Mouse (Mus musculus): ENCODE measurements around the gene Arntl2. TPM values are rescaled to one million over a fixed set of nuclear protein-coding genes. Genes with fewer than 3 reads are reported as not detected.

Gene Arntl2
- polyA plus RNA-seq (2014; fragmentation: Nextera tagmentation; extraction: Ambion mirVana), result 0.73 and 2.3 TPM in 2 replicates

DNA sequence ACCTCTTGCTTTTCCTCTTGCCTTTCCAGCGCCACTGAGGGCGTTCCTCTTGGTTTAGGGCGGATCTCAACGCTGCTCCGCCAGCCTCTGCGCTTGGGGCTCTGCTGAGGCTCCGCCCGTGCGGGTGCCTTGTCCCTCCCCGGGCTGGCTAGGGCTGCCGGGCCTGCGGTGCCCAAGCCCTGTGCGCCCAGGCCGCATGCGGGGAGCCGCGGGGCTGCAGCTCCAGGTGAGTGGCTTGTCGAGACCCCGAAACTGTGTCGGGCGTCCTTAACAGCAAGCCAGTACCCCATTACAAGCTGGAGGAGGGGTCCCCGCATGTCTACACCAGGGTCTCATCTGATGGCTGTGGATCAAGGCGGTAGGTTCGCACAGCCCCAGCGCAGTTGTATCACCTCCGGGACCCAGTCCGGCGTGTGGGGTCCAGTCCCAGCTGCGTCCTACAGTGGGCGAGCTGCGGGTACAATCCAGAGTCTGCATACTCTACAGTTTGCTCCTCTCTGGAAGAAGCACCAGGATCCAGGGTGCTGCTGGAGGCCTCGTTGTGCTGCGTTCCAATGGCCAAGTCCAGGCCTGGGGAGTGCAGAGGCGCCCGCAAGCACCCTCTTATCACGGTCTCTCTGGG is at the start of gene Arntl2:
Arntl2 (plus strand) TSS at position 132 of the 622 bp plus-strand sequence.
- DNase-seq, result peak; percentile 77
- H3K4me3 ChIP-seq (replicated peaks; ENCODE audit: low read depth, low read length), result peak within 1 kb of the TSS; percentile 48
- peak within 1 kb of the TSS; percentile 91 for H3K4me2 ChIP-seq (ENCODE audit: low read length)
- H3K27me3 ChIP-seq (ENCODE audit: control insufficient read depth, insufficient read depth, low read length), result peaks cover 4% of the 10 kb centered on the region; the same call in 1 of the 2 replicates
- no peaks in the 10 kb centered on the region for H3K9me3 ChIP-seq (ENCODE audit: control insufficient read depth, low read length)
- 2% methylated on average over 36 of the region's 36 CpGs for WGBS
- peaks cover 6% of the 10 kb centered on the region; the same call in 1 of the 2 replicates for H3K4me1 ChIP-seq (ENCODE audit: control insufficient read depth, insufficient read depth, low read length)
- peak; percentile 85 for ATAC-seq (ENCODE audit: low FRiP score, low TSS enrichment)
- no peak within 1 kb of the TSS for H3K27ac ChIP-seq (replicated peaks; ENCODE audit: low read depth, low read length)
- no peaks in the 10 kb centered on the region for H3K36me3 ChIP-seq (ENCODE audit: control insufficient read depth, insufficient read depth, low read length)
- H3K9ac ChIP-seq (replicated peaks; ENCODE audit: low read length), result peak within 1 kb of the TSS; percentile 64

GRCm38 (mm10) chr6:146746577-146746976 is 49.3 kb upstream of the Arntl2 start:
- H3K4me2 ChIP-seq (ENCODE audit: low read length), result no peak overlapping the region
- H3K9me3 ChIP-seq (ENCODE audit: control insufficient read depth, low read length), result no peaks in the 10 kb centered on the region
- no peak overlapping the region for H3K9ac ChIP-seq (replicated peaks; ENCODE audit: low read length)
- DNase-seq, result no peak
- no peak for ATAC-seq (ENCODE audit: low FRiP score, low TSS enrichment)
- no peak overlapping the region for H3K27ac ChIP-seq (replicated peaks; ENCODE audit: low read depth, low read length)
- 93% methylated on average over 5 of the region's 5 CpGs for WGBS
- no peaks in the 10 kb centered on the region for H3K4me1 ChIP-seq (ENCODE audit: control insufficient read depth, insufficient read depth, low read length)
- no peaks in the 10 kb centered on the region for H3K27me3 ChIP-seq (ENCODE audit: control insufficient read depth, insufficient read depth, low read length)
- H3K36me3 ChIP-seq (ENCODE audit: control insufficient read depth, insufficient read depth, low read length), result no peaks in the 10 kb centered on the region
- no peak overlapping the region for H3K4me3 ChIP-seq (replicated peaks; ENCODE audit: low read depth, low read length)

DNA sequence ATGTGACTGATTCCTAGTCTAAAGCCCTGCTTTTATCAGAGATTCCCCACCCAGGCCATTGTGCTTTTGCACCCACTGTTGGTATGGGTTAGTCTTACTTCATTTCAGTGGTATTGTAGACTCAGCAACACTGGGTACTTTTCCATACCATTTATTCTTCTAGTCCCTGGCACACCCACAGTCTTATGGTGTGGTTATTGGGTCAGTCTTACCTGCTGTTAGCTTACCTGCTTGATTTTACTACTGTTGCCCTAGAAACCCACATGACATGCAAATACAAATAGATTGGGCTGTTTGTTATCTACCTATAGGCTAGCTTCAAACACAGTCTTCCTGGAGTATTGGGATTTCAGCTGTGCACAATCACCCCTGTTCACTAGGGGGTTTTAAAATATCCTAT is 48.8 kb upstream of the Arntl2 start:
- Histone ChIP-seq H3K27ac (replicated peaks; ENCODE audit: low read depth, low read length) (no peak overlapping the region), H3K9ac (replicated peaks; ENCODE audit: low read length) (no peak overlapping the region), H3K4me1 (ENCODE audit: control insufficient read depth, insufficient read depth, low read length) (no peaks in the 10 kb centered on the region), H3K4me2 (ENCODE audit: low read length) (no peak overlapping the region), H3K36me3 (ENCODE audit: control insufficient read depth, insufficient read depth, low read length) (no peaks in the 10 kb centered on the region), H3K4me3 (replicated peaks; ENCODE audit: low read depth, low read length) (no peak overlapping the region), H3K9me3 (ENCODE audit: control insufficient read depth, low read length) (no peaks in the 10 kb centered on the region), H3K27me3 (ENCODE audit: control insufficient read depth, insufficient read depth, low read length) (no peaks in the 10 kb centered on the region)
- DNase-seq (no peak), ATAC-seq (ENCODE audit: low FRiP score, low TSS enrichment) (no peak)

GRCm38 (mm10) chr6:146748271-146748670 is 47.6 kb upstream of the Arntl2 start:
- no peak overlapping the region for H3K27ac ChIP-seq (replicated peaks; ENCODE audit: low read depth, low read length)
- no peak for ATAC-seq (ENCODE audit: low FRiP score, low TSS enrichment)

GRCm38 (mm10) chr6:146751671-146752070 is 44.2 kb upstream of the Arntl2 start:
- 0 out of 2 replicates have a peak overlapping the region, but pooled peaks have one; percentile 6 for H3K9ac ChIP-seq (replicated peaks; ENCODE audit: low read length)
- no peak overlapping the region; the same call in 1 of the 2 replicates for H3K27ac ChIP-seq (replicated peaks; ENCODE audit: low read depth, low read length)
- H3K4me2 ChIP-seq (ENCODE audit: low read length), result no peak overlapping the region
- WGBS, result 81% methylated on average over 1 of the region's 1 CpGs
- no peak for ATAC-seq (ENCODE audit: low FRiP score, low TSS enrichment)
- DNase-seq, result no peak
- no peaks in the 10 kb centered on the region for H3K9me3 ChIP-seq (ENCODE audit: control insufficient read depth, low read length)
- no peak overlapping the region for H3K4me3 ChIP-seq (replicated peaks; ENCODE audit: low read depth, low read length)
- no peaks in the 10 kb centered on the region for H3K36me3 ChIP-seq (ENCODE audit: control insufficient read depth, insufficient read depth, low read length)
- no peaks in the 10 kb centered on the region for H3K4me1 ChIP-seq (ENCODE audit: control insufficient read depth, insufficient read depth, low read length)
- no peaks in the 10 kb centered on the region for H3K27me3 ChIP-seq (ENCODE audit: control insufficient read depth, insufficient read depth, low read length)

More at GRCm38 (mm10) chr6:146748271-146748670, 47.6 kb upstream of the Arntl2 start:
- WGBS, result 89% methylated on average over 1 of the region's 1 CpGs
- Histone ChIP-seq H3K9ac (replicated peaks; ENCODE audit: low read length) (no peak overlapping the region), H3K4me3 (replicated peaks; ENCODE audit: low read depth, low read length) (no peak overlapping the region), H3K36me3 (ENCODE audit: control insufficient read depth, insufficient read depth, low read length) (no peaks in the 10 kb centered on the region), H3K4me1 (ENCODE audit: control insufficient read depth, insufficient read depth, low read length) (no peaks in the 10 kb centered on the region), H3K9me3 (ENCODE audit: control insufficient read depth, low read length) (no peaks in the 10 kb centered on the region), H3K27me3 (ENCODE audit: control insufficient read depth, insufficient read depth, low read length) (no peaks in the 10 kb centered on the region), H3K4me2 (ENCODE audit: low read length) (no peak overlapping the region)
- no peak for DNase-seq

DNA sequence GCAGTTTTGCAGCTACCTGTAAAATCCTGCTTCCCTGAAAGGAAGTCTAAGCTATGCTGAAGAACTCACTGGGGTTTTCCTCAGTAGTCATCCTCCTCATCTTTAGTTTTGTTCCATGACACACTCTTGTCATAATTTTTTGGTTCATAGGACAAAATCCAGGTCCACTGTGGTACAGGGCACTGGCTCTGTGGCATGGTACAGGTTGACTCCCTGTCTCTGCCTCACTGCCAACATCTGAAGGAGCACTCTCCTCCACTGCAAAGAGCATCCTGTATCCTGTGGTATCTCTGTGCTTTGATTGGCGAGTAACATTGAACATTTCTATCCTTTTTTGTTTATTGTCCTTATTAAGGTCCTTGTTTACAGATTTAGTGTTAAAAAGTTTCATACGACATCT is 43.7 kb upstream of the Arntl2 start:
- Histone ChIP-seq H3K36me3 (ENCODE audit: control insufficient read depth, insufficient read depth, low read length) (no peaks in the 10 kb centered on the region), H3K9ac (replicated peaks; ENCODE audit: low read length) (0 out of 2 replicates have a peak overlapping the region, but pooled peaks have one; percentile 6), H3K4me2 (ENCODE audit: low read length) (no peak overlapping the region), H3K27ac (replicated peaks; ENCODE audit: low read depth, low read length) (no peak overlapping the region; the same call in 1 of the 2 replicates), H3K4me1 (ENCODE audit: control insufficient read depth, insufficient read depth, low read length) (no peaks in the 10 kb centered on the region), H3K27me3 (ENCODE audit: control insufficient read depth, insufficient read depth, low read length) (no peaks in the 10 kb centered on the region), H3K9me3 (ENCODE audit: control insufficient read depth, low read length) (no peaks in the 10 kb centered on the region), H3K4me3 (replicated peaks; ENCODE audit: low read depth, low read length) (no peak overlapping the region)
- ATAC-seq (ENCODE audit: low FRiP score, low TSS enrichment) (no peak), DNase-seq (no peak)
- whole genome bisulfite sequencing, result 86% methylated on average over 2 of the region's 2 CpGs

DNA sequence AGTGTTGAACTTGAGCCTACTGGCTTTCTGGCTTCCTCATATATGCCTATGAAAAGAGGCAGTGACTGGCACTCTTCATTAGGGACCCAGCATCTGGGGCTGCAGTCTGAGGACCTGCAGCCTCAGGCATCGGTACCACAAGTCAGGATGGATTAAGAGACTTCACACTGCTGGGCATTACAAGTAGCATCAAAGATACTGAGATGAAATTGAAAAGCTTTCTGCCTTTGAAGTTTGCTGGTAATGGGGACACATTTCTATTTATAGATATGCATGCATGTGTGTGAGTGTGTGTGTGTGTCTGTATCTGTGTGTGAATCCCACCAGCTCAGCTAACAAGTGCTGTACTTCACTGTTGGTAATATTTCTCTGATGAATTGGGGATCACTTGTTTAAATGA is 43.2 kb upstream of the Arntl2 start:
- Histone ChIP-seq H3K9ac (replicated peaks; ENCODE audit: low read length) (no peak overlapping the region; the same call in 1 of the 2 replicates), H3K9me3 (ENCODE audit: control insufficient read depth, low read length) (no peaks in the 10 kb centered on the region), H3K4me2 (ENCODE audit: low read length) (no peak overlapping the region), H3K4me3 (replicated peaks; ENCODE audit: low read depth, low read length) (no peak overlapping the region), H3K36me3 (ENCODE audit: control insufficient read depth, insufficient read depth, low read length) (no peaks in the 10 kb centered on the region), H3K4me1 (ENCODE audit: control insufficient read depth, insufficient read depth, low read length) (no peaks in the 10 kb centered on the region), H3K27me3 (ENCODE audit: control insufficient read depth, insufficient read depth, low read length) (no peaks in the 10 kb centered on the region), H3K27ac (replicated peaks; ENCODE audit: low read depth, low read length) (no peak overlapping the region)
- DNase-seq, result peak; percentile 62
- 35% methylated on average over 1 of the region's 1 CpGs for WGBS
- peak; percentile 66; the same call in 1 of the 2 replicates for ATAC-seq (ENCODE audit: low FRiP score, low TSS enrichment)

DNA sequence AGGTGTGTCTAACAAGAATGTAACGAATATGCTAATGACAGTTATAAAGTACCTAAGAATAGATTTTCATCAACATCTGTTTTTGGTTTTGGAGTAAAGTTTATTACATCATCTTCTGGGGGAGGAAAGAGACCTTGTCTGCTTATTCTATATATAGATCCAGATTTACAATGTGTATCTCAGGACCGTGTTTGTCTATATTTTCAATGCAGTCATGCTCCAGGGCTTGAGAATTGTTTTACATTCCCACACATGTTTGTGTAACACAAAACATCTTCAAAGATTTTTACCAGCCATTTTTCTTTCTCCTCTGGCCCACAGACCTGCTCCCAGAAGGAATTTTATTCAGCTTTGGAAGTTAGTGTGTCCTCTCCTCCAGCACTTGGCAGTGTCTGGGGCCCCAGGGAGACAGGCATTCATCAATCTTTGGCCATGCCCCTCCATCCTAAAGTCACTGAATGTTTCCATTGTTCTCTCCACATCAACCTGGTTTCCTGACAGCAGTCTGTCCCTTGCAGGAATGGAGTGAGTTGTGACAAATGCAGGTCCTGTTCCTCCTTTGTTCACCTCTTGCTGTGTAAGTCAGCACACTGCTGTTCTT is 42.2 kb upstream of the Arntl2 start:
- Histone ChIP-seq H3K27me3 (ENCODE audit: control insufficient read depth, insufficient read depth, low read length) (no peaks in the 10 kb centered on the region), H3K4me1 (ENCODE audit: control insufficient read depth, insufficient read depth, low read length) (no peaks in the 10 kb centered on the region), H3K9ac (replicated peaks; ENCODE audit: low read length) (no peak overlapping the region), H3K36me3 (ENCODE audit: control insufficient read depth, insufficient read depth, low read length) (no peaks in the 10 kb centered on the region), H3K27ac (replicated peaks; ENCODE audit: low read depth, low read length) (no peak overlapping the region), H3K4me3 (replicated peaks; ENCODE audit: low read depth, low read length) (no peak overlapping the region), H3K9me3 (ENCODE audit: control insufficient read depth, low read length) (no peaks in the 10 kb centered on the region), H3K4me2 (ENCODE audit: low read length) (no peak overlapping the region)
- DNase-seq (no peak), ATAC-seq (ENCODE audit: low FRiP score, low TSS enrichment) (no peak)
- whole genome bisulfite sequencing, result 82% methylated on average over 2 of the region's 2 CpGs

GRCm38 (mm10) chr6:146755136-146755535 is 40.7 kb upstream of the Arntl2 start:
- DNase-seq (no peak), ATAC-seq (ENCODE audit: low FRiP score, low TSS enrichment) (no peak)
- Histone ChIP-seq H3K36me3 (ENCODE audit: control insufficient read depth, insufficient read depth, low read length) (no peaks in the 10 kb centered on the region), H3K4me1 (ENCODE audit: control insufficient read depth, insufficient read depth, low read length) (no peaks in the 10 kb centered on the region), H3K4me2 (ENCODE audit: low read length) (no peak overlapping the region), H3K27me3 (ENCODE audit: control insufficient read depth, insufficient read depth, low read length) (no peaks in the 10 kb centered on the region), H3K4me3 (replicated peaks; ENCODE audit: low read depth, low read length) (no peak overlapping the region), H3K9me3 (ENCODE audit: control insufficient read depth, low read length) (no peaks in the 10 kb centered on the region), H3K9ac (replicated peaks; ENCODE audit: low read length) (no peak overlapping the region), H3K27ac (replicated peaks; ENCODE audit: low read depth, low read length) (no peak overlapping the region)
- 95% methylated on average over 2 of the region's 2 CpGs for WGBS

Data from midbrain, embryonic 14.5 days (tissue).